Mouse (Mus musculus) cortical plate, adult 2 months (tissue): ENCODE data around the gene Psmb3.

Source experiments
- CTCF ChIP-seq: fragments of 200-500 bp; IDR thresholded peaks from 2 replicates; pipeline ENCODE4 v1.5.1; 2011; ENCODE audit warnings: mild to moderate bottlenecking, control low read depth, low read length; ENCODE audit not compliant: insufficient read depth; ENCODE audit errors: extremely low read depth
- POLR2A ChIP-seq: fragments of 200-500 bp; IDR thresholded peaks from 2 replicates; pipeline ENCODE4 v1.6.1; 2011; ENCODE audit warnings: mild to moderate bottlenecking, low read length, control low read depth; ENCODE audit not compliant: insufficient read depth; ENCODE audit errors: extremely low read depth

GRCm38 (mm10) chr11:97753277-97753676 lies 50.1 kb downstream of the Psmb3 start:
- TF ChIP-seq CTCF (no peak), POLR2A (0 out of 2 replicates have a peak, but pooled peaks have one; percentile 19)
